Mouse (Mus musculus) CH12.LX (cell line): ENCODE measurements around the gene Bcas3. TPM values are rescaled to one million over a fixed set of nuclear protein-coding genes. Genes with fewer than 3 reads are reported as not detected.

ENCODE experiments used
- DNase-seq: peaks from one replicate; pipeline ENCODE4 v3.0.0-alpha.2; 2013; ENCODE audit errors: extremely low read depth
- H3K27ac ChIP-seq: 2 replicates; pipeline ENCODE4 v1.5.1; 2012; ENCODE audit warnings: low read depth, mild to moderate bottlenecking, control low read depth, moderate library complexity; ENCODE audit not compliant: insufficient read depth
- H3K27me3 ChIP-seq: replicated peaks from 2 replicates; pipeline ENCODE3; 2012; ENCODE audit warnings: inconsistent platforms
- H3K36me3 ChIP-seq, 2 experiments: replicated peaks in 1 of 2; 2 replicates each; pipeline versions ENCODE3 to v1.6.1; 2012; ENCODE audit warnings: inconsistent platforms in 1 of 2, low read length in 1 of 2, mild to moderate bottlenecking in 1 of 2, mixed read lengths in 1 of 2, moderate library complexity in 1 of 2; ENCODE audit not compliant: control insufficient read depth in 1 of 2, insufficient read depth in 1 of 2
- H3K4me1 ChIP-seq, 2 experiments: 2 replicates each; pipeline ENCODE4 v1.6.1; 2012; ENCODE audit warnings: inconsistent platforms in 1 of 2, moderate library complexity in 1 of 2; ENCODE audit not compliant: insufficient read depth in 2 of 2, control insufficient read depth in 1 of 2
- H3K4me2 ChIP-seq: 2 replicates; pipeline ENCODE4 v1.6.1; 2012; ENCODE audit warnings: low read depth, mild to moderate bottlenecking, control low read depth; ENCODE audit not compliant: poor library complexity, insufficient read depth, severe bottlenecking
- H3K4me3 ChIP-seq, 3 experiments: fragments of 150-350 bp in 1 of 3; sonication (generic) in 1 of 3; replicated peaks in 1 of 3; 2 replicates each; pipeline versions ENCODE3 to v1.5.1; 2011 to 2012; ENCODE audit warnings: low read depth in 2 of 3, low read length in 2 of 3, mild to moderate bottlenecking in 2 of 3, moderate library complexity in 2 of 3, control low read depth in 1 of 3, improper control_type of control experiment in 1 of 3, inconsistent platforms in 1 of 3, mixed read lengths in 1 of 3; ENCODE audit not compliant: poor library complexity in 1 of 3
- H3K79me2 ChIP-seq: replicated peaks from 2 replicates; pipeline ENCODE4 v1.6.1; 2012; ENCODE audit warnings: mild to moderate bottlenecking, moderate library complexity; ENCODE audit not compliant: control insufficient read depth, poor library complexity, insufficient read depth, severe bottlenecking; ENCODE audit errors: extremely low read depth
- H3K9ac ChIP-seq: 2 replicates; pipeline ENCODE4 v1.6.1; 2012; ENCODE audit warnings: low read depth, mild to moderate bottlenecking, control low read depth, moderate library complexity; ENCODE audit not compliant: insufficient read depth
- H3K9me3 ChIP-seq: replicated peaks from 2 replicates; pipeline ENCODE3; 2012; ENCODE audit warnings: low read length, inconsistent platforms, mixed read lengths
- CHD1 ChIP-seq: IDR thresholded peaks from 2 replicates; pipeline ENCODE4 v1.6.1; 2012; ENCODE audit warnings: low read depth, low read length, improper control_type of control experiment, inconsistent platforms
- CHD2 ChIP-seq: IDR thresholded peaks from 2 replicates; pipeline ENCODE4 v1.6.1; 2011; ENCODE audit warnings: low read length, improper control_type of control experiment
- CTCF ChIP-seq, 2 experiments: IDR thresholded peaks in 1 of 2; conservative IDR thresholded peaks in 1 of 2; 2 replicates each; pipeline ENCODE4 v1.5.1; 2011 to 2012; ENCODE audit warnings: low read depth in 2 of 2, low read length in 2 of 2, improper control_type of control experiment in 1 of 2, inconsistent platforms in 1 of 2, mild to moderate bottlenecking in 1 of 2, moderate library complexity in 1 of 2
- ELF1 ChIP-seq: IDR thresholded peaks from 2 replicates; pipeline ENCODE4 v1.6.1; 2014; ENCODE audit warnings: low read depth, mild to moderate bottlenecking, inconsistent platforms, low read length, improper control_type of control experiment
- IRF4 ChIP-seq: IDR thresholded peaks from 2 replicates; pipeline ENCODE4 v1.6.1; 2014; ENCODE audit warnings: low read depth, mild to moderate bottlenecking, inconsistent platforms, low read length, improper control_type of control experiment
- JUN ChIP-seq: IDR thresholded peaks from 2 replicates; pipeline ENCODE4 v1.6.1; 2011; ENCODE audit warnings: low read depth, mild to moderate bottlenecking, low read length, improper control_type of control experiment, moderate library complexity; ENCODE audit not compliant: insufficient read depth
- JUND ChIP-seq: conservative IDR thresholded peaks from 2 replicates; pipeline ENCODE4 v1.6.1; 2011; ENCODE audit warnings: low read depth, low read length, improper control_type of control experiment
- KAT2A ChIP-seq: IDR thresholded peaks from 2 replicates; pipeline ENCODE4 v1.6.1; 2012; ENCODE audit warnings: low read length, improper control_type of control experiment, inconsistent platforms; ENCODE audit not compliant: insufficient replicate concordance
- MAFK ChIP-seq: IDR thresholded peaks from 2 replicates; pipeline ENCODE4 v1.6.1; 2011; ENCODE audit warnings: low read length, improper control_type of control experiment; ENCODE audit not compliant: insufficient replicate concordance
- MAX ChIP-seq: IDR thresholded peaks from 2 replicates; pipeline ENCODE4 v1.6.1; 2011; ENCODE audit warnings: low read length, improper control_type of control experiment
- MAZ ChIP-seq: IDR thresholded peaks from 2 replicates; pipeline ENCODE4 v1.6.1; 2012; ENCODE audit warnings: low read depth, mild to moderate bottlenecking, inconsistent platforms, low read length, improper control_type of control experiment, moderate library complexity
- MEF2A ChIP-seq: IDR thresholded peaks from 2 replicates; pipeline ENCODE4 v1.6.1; 2014; ENCODE audit warnings: low read depth, mild to moderate bottlenecking, inconsistent platforms, low read length, improper control_type of control experiment, borderline replicate concordance
- MXI1 ChIP-seq: IDR thresholded peaks from 2 replicates; pipeline ENCODE4 v1.6.1; 2011; ENCODE audit warnings: mild to moderate bottlenecking, low read depth, low read length, improper control_type of control experiment
- NELFE ChIP-seq: IDR thresholded peaks from 2 replicates; pipeline ENCODE4 v1.6.1; 2011; ENCODE audit warnings: low read depth, low read length, improper control_type of control experiment
- NRF1 ChIP-seq: IDR thresholded peaks from 2 replicates; pipeline ENCODE4 v1.6.1; 2014; ENCODE audit warnings: low read depth, mild to moderate bottlenecking, inconsistent platforms, low read length, improper control_type of control experiment, moderate library complexity
- POLR2A ChIP-seq: IDR thresholded peaks from 2 replicates; pipeline ENCODE4 v1.6.1; 2011; ENCODE audit warnings: low read depth, mild to moderate bottlenecking, improper control_type of control experiment, low read length
- POLR2AphosphoS2 ChIP-seq: IDR thresholded peaks from 2 replicates; pipeline ENCODE4 v1.6.1; 2011; ENCODE audit warnings: low read depth, low read length, improper control_type of control experiment
- RCOR1 ChIP-seq: conservative IDR thresholded peaks from 2 replicates; pipeline ENCODE4 v1.6.1; 2012; ENCODE audit warnings: low read depth, mild to moderate bottlenecking, inconsistent platforms, low read length, improper control_type of control experiment
- SIN3A ChIP-seq: IDR thresholded peaks from 2 replicates; pipeline ENCODE4 v1.6.1; 2012; ENCODE audit warnings: low read length, improper control_type of control experiment, inconsistent platforms
- TBP ChIP-seq: conservative IDR thresholded peaks from 2 replicates; pipeline ENCODE4 v1.6.1; 2011; ENCODE audit warnings: low read depth, low read length, improper control_type of control experiment
- TCF12 ChIP-seq: IDR thresholded peaks from 2 replicates; pipeline ENCODE4 v1.6.1; 2014; ENCODE audit warnings: low read depth, mild to moderate bottlenecking, inconsistent platforms, low read length, improper control_type of control experiment
- UBTF ChIP-seq: IDR thresholded peaks from 2 replicates; pipeline ENCODE4 v1.6.1; 2012; ENCODE audit warnings: low read depth, mild to moderate bottlenecking, inconsistent platforms, low read length, improper control_type of control experiment, moderate library complexity
- USF1 ChIP-seq: IDR thresholded peaks from 2 replicates; pipeline ENCODE4 v1.6.1; 2014; ENCODE audit warnings: low read depth, mild to moderate bottlenecking, inconsistent platforms, low read length, improper control_type of control experiment
- USF2 ChIP-seq: conservative IDR thresholded peaks from 2 replicates; pipeline ENCODE4 v1.6.1; 2011; ENCODE audit warnings: low read depth, low read length, improper control_type of control experiment
- ZKSCAN1 ChIP-seq: IDR thresholded peaks from 2 replicates; pipeline ENCODE4 v1.6.1; 2012; ENCODE audit warnings: low read depth, inconsistent platforms, low read length, improper control_type of control experiment, borderline replicate concordance
- ZMIZ1 ChIP-seq: IDR thresholded peaks from 2 replicates; pipeline ENCODE4 v1.6.1; 2012; ENCODE audit warnings: low read depth, mild to moderate bottlenecking, inconsistent platforms, low read length, improper control_type of control experiment
- ZNF384 ChIP-seq: IDR thresholded peaks from 2 replicates; pipeline ENCODE4 v1.6.1; 2012; ENCODE audit warnings: low read depth, low read length, improper control_type of control experiment, inconsistent platforms
- dilution Hi-C: fragments of 300-500 bp; cut with MboI; formaldehyde crosslinking; loops from 2 replicates; pipeline ENCODE4 v1.14.3; 2020; ENCODE audit warnings: low sequenced_read_pairs; ENCODE audit not compliant: extremely low pct_unique_long_range_greater_than_20kb, extremely low pct_ligation_motif_present
- in situ Hi-C: fragments of 300-500 bp; cut with MboI; formaldehyde crosslinking; loops from 3 replicates; pipeline ENCODE4 v1.14.3; 2019; ENCODE audit warnings: low sequenced_read_pairs, low pct_ligation_motif_present, low pct_unique_long_range_greater_than_20kb, mixed read lengths
- polyA plus RNA-seq: library from polyadenylated mRNA; unstranded; fragments of >175 nt; gene quantifications from 2 replicates; pipeline ENCODE4 v1.2.1, GENCODE M21; 2012; ENCODE audit warnings: low read depth; ENCODE audit not compliant: insufficient read length
- total RNA-seq, 2 experiments: library from RNA; depleted of rRNA; stranded (reverse); fragments of 300-350 nt in 1 of 2; fragments of >200 nt in 1 of 2; gene quantifications; 2 replicates each; pipeline ENCODE4 v1.2.3; 2012 to 2014

Gene Bcas3
- total and polyA plus RNA-seq, 3 experiments, result 8.2 to 21.3 (median 9.7) TPM

DNA sequence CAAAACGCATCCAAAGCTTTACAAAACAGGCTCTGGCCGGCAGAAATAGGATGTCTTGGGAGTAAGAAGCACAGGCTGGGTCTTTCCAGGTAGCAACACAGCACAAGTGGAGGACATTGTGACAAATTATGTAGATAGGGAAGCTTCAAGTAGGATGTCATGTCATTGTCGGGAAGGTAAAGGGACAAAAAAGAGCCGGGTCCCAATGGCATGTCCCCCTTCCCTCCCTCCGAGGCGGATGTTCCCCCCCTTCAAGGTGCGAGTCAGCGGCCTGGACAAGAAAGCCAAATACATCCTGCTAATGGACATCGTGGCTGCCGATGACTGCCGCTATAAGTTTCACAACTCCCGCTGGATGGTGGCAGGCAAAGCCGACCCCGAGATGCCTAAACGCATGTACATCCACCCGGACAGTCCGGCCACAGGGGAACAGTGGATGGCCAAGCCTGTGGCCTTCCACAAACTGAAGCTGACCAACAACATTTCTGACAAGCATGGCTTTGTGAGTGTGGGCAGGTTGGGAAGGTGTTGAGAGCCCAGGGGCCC, 481.5 kb downstream of the Bcas3 start:
- no peak for DNase-seq
- Histone ChIP-seq H3K4me3 (no peak overlapping the region), H3K4me1 (no peaks in the 10 kb centered on the region), H3K4me2 (no peak overlapping the region), H3K27ac (no peak overlapping the region), H3K79me2 (no peaks in the 10 kb centered on the region), H3K27me3 (peaks cover 5% of the 10 kb centered on the region), H3K9ac (no peak overlapping the region), H3K36me3 (no peaks in the 10 kb centered on the region), H3K9me3 (peaks cover 43% of the 10 kb centered on the region)
- dilution Hi-C loops, result no loop called here
- in situ Hi-C loops, result no loop called here
- TF ChIP-seq ZMIZ1 (no peak), UBTF (no peak), TBP (no peak), JUN (no peak), POLR2A (no peak), MEF2A (no peak), ZNF384 (no peak), MAFK (no peak), JUND (no peak), USF2 (no peak), CTCF (conservative IDR thresholded peaks at IDR 0.05 in 1 of 2, IDR thresholded peaks at IDR 0.05 in 1 of 2; ENCODE audit: low read depth in 2 of 2, low read length in 2 of 2) (no peak), CHD1 (no peak), USF1 (no peak)

GRCm38 (mm10) chr11:85835001-85835752, 482.2 kb downstream of the Bcas3 start:
- no peak for DNase-seq
- Histone ChIP-seq H3K4me2 (no peak overlapping the region), H3K36me3 (no peaks in the 10 kb centered on the region), H3K27ac (no peak overlapping the region)
- dilution Hi-C loops (no loop called here), in situ Hi-C loops (no loop called here)
- no peak for TF ChIP-seq MAX
- no peak for TF ChIP-seq MAZ
- no peak for TF ChIP-seq JUN
- TF ChIP-seq ELF1, result no peak
- no peak for TF ChIP-seq ZMIZ1
- TF ChIP-seq CHD2, result no peak
- no peak for TF ChIP-seq POLR2AphosphoS2
- TF ChIP-seq NRF1, result no peak
- no peak for TF ChIP-seq MEF2A
- no peak for TF ChIP-seq MXI1
- no peak for TF ChIP-seq TCF12
- TF ChIP-seq USF2, result no peak
- TF ChIP-seq SIN3A, result no peak
- TF ChIP-seq JUND, result no peak
- TF ChIP-seq ZKSCAN1, result no peak
- TF ChIP-seq IRF4, result no peak
- no peak for TF ChIP-seq RCOR1
- no peak for TF ChIP-seq NELFE
- TF ChIP-seq KAT2A, result no peak
- TF ChIP-seq, all 38 proteins: peak for 0
- H3K4me3 ChIP-seq, result no peak overlapping the region
- H3K9me3 ChIP-seq, result peaks cover 46% of the 10 kb centered on the region
- H3K79me2 ChIP-seq, result no peaks in the 10 kb centered on the region
- no peak overlapping the region for H3K9ac ChIP-seq
- H3K27me3 ChIP-seq, result peaks cover 8% of the 10 kb centered on the region
- H3K4me1 ChIP-seq, result no peaks in the 10 kb centered on the region
